Mouse (Mus musculus): ENCODE measurements at regions not wholly inside any gene's neighbourhood (a gene's known extent, or its start where the extent isn't known, plus 50 kb on each side); places are given as distances from the start of the nearest gene placed in this dataset.
A peak's percentile ranks its signal among the peaks of the same experiment; 100 is the strongest.
"Not testable (repeated sequence)": the region's sequence is repeated elsewhere in the genome, so short reads cannot be mapped to it uniquely, and the experiment has no call there.

DNA sequence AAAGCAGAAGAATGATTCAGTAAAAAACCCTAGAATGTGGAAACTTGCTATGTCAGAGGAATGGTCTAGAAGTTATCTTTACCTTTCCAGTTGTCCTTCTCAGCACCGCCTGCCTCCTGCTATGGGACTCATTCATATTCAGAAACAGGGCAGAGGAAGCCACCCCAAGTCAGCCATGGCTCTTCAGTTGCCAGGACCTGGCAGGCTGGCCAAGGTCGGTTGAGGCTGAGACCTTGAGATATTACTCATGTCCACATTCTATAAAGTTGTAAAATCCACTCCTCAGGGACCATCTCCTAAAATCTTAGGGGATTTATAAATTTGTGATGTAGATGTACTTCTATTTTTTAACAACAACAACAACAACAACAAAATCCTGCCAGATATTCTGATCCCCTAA is 580.7 kb upstream of the Klhl29 start:
- no peak for DNase-seq (ENCODE audit: low spot score)

DNA sequence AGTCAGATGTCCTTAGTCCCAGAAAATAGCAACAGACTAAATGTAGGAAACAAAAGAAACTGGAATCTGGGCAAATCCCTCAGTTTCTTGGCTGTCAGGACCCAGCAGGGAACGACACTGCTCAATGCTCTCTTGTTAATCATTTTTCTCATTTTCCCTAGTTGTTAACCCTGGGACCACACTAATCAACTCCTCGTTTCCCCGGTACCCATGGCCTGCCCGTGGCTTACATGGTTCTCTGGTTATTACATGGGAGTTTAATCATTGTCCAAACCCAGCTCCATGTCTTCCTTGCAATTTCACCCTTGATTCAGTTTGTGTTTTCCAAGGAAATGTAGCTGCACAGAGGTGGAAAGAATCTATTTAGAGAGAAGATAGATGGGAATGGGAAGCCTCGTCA is 580.1 kb upstream of the Klhl29 start:
- no peak for DNase-seq (ENCODE audit: low spot score)

DNA sequence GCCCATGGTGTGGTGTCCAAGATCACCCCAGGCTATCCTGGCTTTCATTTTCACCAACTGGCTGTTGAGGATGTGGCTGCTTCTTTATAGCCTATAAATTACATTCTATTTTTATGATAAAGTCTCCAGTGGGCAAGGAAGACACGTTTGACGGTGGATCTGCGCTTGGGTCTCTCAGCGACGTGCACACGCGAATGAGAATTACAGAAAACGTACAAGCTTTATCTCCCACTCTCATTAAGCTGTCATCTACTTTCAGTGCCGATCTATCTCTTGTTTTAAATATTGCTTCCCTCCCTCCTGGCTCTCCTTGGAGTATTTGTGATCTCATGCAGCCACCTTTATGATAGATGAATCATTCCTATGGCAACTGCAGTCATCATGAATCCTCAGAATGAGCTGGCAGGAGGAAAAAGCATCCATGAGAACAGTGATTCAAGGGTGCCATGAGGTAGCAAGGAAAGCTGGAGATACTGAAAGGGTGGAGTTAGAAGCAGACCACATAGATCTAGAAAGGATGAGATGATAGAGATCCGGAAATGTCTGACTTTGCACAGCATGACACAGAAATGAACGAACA is 568.0 kb upstream of the Klhl29 start:
- no peak for DNase-seq (ENCODE audit: low spot score)

DNA sequence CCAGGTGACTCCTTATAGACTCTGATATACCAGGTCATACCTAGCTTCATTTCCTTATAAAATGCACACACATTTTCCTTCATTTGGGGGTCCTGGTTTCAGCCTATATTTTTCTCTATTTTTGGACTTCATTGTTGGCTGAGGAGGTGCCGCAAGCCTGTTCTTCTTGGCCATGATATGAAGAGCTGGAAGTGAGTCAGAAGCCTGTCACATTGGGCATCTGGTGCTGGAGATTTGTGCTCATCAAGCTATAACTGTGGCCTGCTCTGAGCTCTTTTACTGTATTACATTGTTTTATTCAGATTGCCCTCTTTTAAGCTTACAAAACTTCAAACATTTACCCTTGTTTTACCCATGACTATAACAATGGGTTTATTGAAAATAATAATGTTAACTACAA is 545.8 kb upstream of the Klhl29 start:
- no peak for DNase-seq (ENCODE audit: low spot score)

DNA sequence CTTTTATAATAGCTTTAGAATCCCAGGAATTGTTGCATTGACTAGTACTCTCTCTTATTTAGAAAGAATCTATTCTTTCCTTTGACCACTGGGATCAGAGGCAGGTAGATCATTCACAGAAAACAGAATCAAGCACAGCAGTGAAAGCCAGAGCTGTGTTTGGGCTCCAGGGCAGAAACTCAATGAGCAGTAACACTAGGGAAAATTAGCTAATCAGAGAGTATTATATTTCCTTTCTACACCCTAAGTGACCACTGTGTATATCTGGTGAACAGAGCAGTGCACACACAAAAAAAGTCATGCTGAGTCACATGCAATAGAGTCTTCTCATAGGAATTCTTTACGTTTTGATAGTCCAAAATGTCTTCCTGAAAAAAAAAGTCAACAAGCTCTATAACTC is 542.5 kb upstream of the Klhl29 start:
- no peak for DNase-seq (ENCODE audit: low spot score)

DNA sequence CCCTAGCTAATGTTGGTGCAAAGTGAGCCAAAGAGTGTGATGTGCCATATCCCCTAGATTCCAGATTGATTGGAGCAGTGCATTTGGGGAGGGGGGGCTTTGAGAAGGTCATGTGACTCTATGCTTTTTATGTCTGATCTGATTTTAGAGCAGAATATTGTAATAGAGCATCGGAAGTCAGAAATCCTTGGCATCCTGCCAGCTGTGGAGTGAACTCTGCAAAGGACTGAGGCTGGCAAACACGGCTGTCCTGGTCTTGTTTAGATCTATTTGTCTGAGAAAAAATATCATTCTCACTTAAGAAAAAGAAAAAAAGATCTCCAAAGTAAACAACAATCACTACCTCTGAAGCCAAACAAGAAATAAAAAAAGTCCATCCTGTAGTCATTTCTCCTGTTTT is 530.8 kb upstream of the Klhl29 start:
- peak; percentile 46 for DNase-seq (ENCODE audit: low spot score)

DNA sequence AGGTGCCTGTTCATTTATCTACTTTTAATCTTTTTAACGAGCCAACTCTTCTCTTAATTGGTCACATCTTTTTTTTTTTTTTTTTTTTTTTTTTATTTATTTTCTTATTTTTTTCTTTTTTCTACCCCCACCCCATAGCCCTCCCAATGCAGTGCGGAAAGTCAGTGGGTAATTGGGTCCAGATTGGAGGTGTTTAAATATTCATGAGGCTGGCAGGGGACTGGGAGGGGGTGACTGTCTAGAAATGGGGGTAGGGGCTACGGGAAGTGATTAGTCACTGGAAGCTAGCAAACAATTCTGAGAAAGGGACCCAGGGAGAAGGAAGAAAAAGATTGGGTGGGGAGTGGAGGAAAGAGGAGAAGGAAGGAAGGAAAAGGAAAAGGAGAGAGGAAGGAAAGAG is 516.3 kb upstream of the Klhl29 start:
- not testable (repeated sequence) for DNase-seq (ENCODE audit: low spot score)

DNA sequence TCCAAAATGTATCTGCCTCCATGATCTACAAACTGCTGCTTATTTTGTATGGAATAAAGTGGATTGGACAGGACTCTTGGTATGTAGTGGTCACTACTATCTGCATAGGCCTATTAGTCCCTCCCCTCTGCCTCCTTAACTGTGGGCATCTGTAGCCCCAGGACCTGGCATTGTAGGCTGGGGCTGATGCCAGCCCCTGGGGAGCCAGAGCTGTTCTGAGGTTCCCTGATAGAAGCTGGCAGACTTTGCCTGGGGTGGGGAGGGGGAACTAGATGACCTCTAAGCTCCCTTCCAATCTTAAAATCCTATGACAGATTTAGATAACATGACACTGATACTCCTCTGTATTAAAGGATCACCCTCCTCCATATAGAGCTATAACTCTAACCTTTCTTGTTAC is 491.2 kb upstream of the Klhl29 start:
- no peak for DNase-seq (ENCODE audit: low spot score)

DNA sequence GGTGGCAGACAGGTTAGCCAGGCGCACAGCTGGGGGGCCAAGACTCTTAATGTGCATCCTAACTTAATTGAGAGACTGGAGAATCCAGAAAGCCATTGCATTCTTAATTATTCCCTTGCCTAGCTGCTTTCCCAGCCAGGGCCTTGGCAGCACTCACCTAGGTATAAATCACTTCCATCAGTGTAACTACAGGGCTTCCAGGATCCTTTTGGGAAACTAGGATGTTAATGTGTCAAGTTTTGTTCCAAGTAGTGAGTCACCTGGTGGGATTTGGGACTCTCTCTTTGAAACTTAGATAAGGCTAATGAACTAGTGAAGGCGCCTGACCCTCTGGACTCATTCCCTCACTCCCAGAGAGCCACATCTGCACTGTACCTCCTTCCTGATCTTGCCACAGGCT is 484.3 kb upstream of the Klhl29 start:
- no peak for DNase-seq (ENCODE audit: low spot score)

DNA sequence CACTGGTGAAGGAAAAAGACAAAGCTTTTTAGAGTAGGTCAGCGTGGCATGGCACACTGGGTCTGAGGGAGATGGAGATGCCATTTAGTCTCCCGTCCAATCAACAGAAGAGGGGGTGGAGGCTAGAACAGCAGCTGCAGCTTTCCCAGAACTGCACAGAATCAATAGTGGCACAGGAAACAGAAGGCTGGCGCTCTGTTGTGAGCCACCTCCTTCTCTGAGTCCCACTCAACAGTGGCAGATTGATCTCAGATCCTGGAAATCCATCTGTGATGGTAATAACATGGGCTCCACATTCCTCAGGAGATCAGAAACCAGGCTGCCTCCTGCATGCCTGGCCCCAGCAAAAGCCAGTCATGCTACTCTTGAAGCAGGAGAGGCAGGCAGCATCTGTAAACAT is 480.9 kb upstream of the Klhl29 start:
- no peak for DNase-seq (ENCODE audit: low spot score)

DNA sequence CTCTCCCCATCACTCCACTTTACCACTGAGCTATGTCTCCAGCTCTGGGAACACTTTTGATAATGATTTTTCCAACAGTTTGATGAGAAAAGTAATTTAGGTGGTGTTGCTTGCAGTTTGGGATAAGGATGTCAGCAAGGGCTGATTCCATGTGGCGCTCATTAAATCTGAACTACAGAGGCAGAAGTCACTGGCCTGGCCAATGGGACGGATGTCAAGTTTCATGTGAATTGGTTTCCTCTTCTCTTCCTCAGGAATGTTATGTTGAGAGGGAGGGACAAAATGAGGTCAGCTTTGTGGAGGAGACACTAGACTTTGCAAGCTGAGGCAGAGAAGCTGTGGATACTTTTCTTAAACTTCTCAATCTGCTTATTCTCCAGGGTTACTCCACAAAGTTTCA is 434.9 kb upstream of the Klhl29 start:
- DNase-seq (ENCODE audit: low spot score): no peak

DNA sequence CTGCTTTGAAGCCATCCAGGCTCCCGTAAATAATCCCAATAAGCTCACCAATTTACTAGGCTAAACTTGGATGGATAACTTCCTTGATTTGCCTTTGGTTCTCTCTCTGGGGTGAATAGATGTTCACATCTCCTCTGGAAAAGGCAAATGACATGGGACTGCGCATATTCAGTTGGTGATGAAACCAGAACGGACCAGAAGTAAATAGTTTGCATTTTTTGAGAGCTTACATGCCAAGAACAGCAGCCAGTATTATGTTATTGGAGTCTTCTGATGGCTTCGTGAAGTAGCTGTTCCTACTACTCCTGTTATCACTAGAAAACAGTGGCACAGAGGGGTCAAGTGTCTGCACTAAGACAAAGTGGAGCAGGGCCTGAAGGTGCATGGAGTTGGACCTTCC is 434.5 kb upstream of the Klhl29 start:
- DNase-seq (ENCODE audit: low spot score): no peak

DNA sequence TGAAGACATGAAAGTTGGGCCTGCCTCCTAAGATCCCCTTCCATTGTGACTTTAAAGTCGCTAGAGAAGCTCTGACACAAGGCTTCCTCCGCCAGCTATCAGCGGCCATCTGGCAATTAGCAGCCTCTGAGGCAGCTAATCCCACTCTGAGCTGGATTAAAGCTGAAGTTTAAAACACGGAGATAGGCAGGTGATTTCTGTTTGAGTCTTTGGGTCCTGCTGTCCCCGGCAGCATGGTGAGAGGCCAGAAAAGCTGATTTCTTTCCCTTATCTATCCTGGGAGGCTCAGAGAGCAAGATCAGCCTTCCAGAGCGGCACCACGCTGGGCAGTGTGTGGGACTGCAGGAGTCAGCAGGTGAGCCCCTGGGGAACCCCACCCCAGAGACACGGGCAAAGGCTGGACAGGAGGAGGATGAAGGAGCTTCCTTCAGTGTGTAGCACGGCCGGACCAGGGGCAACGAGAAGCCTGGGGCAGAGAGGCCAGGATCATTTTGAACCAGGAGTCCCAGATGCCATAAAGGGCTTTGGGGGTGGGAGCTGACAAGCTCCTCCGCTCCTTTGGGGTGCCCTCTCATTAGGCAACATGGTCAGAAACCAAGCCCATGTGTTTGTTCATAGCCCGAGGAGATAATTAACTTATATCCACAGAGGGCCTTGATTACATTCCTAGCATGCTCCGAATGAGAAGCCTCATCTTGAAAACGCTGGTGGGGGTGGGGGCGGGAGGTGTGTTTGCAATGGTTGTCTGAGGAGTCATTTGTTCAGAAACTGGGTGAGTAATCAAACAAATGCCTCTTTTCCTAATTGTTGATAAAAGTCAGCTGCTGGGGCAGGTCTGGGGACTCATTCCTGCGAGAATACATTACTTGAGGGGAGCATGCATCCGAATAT is 432.8 kb upstream of the Klhl29 start:
- DNase-seq (ENCODE audit: low spot score): no peak

DNA sequence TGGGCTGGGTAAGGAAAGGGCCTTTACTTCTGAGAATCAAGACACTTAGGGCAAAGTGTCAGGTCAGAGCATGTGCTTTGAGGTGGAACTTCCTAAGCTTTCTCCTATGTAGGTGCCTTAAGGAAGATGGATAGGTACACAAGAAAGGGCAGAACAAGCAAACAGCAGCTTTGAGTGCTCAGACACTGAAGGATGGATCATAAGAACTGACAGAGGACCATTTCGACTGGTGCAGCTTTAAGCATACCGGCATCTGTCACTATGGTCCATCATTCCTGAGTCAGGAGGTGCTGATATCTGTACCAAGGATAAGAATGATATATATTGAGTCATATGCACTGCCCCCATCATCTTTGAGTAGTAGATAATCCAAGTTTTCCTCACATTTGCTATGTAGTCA is 430.2 kb upstream of the Klhl29 start:
- no peak for DNase-seq (ENCODE audit: low spot score)

DNA sequence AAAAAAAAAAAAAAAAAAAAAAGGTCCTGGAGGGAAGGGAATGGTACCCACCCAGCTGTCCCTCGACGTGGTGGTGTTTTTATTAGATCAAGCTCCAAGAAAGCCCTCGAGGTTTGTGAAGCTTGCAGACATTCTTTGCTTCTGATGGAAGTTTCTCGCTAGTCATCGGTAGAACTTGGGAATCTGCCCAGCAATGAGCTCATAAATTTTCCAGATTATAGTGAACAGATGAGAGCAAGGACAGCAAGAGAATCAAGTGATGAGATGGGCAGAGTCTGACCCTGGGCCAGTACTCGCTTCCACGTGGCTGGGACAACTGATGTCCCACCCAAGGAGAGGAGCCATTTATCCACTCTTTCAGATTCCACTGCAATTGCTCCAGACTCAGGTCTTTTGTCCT is 417.6 kb upstream of the Klhl29 start:
- DNase-seq (ENCODE audit: low spot score): no peak

DNA sequence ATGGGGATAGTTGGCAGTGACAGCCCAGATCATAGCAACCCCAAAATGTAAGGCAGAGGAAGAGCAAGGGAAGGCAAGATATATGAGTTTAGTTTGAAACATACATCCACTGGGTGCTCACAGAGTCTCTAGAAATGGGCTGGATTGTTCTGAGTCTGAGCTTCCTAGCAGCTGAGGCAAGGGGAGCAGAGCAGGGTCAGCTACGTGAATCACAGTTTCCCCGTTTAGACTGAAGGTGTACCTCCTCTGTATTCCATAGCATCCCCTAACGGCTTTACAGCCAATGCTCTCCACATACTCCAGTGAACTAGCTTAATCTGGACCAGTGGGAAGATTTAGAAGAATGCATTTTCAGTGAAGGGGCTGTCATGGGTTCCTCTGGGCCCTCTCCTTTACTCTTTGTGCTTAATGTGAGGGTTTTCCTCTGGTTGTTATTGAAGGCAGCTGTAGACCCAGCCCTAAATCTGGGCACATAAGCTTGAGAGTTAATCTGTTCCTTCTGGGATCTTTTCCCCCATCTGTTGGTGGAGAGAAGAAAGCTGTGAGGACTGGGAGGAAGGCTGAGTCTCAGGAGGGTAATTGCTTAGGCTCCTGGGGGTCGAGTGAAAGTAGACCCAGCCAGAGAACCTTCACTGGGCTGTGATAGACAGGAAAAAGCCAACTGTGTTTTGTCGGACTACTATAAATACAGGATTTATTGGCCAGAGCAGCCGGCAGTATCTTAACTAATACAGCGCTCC is 411.8 kb upstream of the Klhl29 start:
- DNase-seq (ENCODE audit: low spot score): no peak

DNA sequence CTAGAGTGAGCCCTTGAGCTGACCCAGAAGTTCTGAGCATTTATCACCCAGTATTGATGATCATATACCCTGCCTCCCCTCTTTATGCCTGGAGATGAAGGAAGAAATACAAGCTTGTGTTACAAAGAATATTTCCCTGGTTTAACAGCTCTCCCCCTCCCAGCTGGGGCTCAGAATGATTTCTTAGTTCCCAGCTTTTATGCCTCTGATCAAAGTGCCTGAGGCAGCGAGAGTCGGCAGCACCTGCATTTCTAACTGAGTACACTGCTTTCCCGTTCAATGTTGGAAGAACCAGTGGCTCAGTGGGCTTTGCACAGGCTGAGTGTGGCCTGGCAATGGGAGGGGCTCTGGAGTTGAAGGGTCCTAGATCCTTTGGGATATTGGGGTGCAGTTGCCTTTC is 405.8 kb upstream of the Klhl29 start:
- no peak for DNase-seq (ENCODE audit: low spot score)

DNA sequence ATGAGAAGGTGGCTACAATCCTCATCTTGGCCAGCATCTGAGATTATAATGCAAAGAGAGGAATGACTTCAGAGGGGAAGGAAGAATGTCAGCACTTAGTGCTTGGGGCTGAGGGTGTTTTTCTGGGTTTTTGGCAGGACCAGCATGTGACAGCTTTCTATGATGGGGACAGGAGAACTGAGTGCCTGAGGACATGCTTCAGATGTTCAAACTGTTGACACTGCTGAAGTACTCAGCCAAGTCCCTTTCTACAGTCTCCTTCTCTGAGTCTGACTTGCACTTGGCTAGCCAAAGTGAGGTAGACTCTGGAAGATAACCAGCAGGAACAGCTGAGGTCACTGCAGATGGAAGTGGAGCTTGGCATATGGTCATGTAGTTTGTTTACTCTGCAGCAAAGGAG is 402.1 kb upstream of the Klhl29 start:
- DNase-seq (ENCODE audit: low spot score): no peak

DNA sequence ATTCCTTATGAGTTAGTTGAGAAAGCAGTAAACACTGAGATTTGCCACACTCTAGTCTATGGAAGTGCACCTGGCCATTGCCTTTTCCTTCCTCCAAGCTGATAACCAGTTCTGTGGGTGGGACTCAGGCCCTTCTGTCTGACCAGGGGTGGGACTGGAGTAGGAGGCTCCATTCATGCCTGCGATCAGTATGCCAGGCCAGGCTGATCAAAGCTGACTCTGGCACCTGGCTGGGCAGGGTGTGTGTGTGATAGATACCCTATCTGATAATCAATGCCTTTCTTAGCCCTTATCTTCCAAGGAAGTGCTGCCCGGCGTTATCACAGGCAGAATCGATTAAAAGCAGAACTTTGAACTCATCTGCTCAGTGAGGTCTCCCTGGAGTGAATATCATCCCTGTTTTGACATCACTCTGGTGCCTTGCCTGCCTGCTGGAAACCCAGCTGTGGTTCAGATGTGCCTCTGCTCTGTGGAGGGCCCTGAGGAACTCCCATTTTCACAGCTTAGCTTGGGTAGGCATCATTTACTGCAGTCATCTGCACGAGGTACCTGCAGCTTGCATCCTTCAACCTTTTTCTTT is 396.0 kb upstream of the Klhl29 start:
- no peak for DNase-seq (ENCODE audit: low spot score)

DNA sequence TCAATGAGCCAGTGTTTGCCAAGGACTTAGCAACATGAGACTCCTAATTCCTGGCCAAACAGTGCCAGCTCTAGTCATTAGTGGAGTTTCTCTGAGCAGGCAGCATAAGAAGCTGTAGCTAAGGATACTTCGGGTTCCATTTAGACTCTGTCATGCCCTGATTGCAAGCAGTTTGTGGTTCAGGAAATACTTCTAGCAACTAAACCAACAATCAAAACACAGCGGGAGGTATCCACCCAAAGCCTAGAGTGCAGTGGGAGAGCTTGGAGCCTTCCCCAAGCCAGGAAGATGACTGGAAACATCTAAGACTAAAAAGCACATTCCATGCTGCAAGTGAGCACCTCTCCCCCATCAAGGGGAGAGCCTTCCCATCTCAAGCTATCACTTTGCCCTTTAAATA is 395.0 kb upstream of the Klhl29 start:
- no peak for DNase-seq (ENCODE audit: low spot score)

DNA sequence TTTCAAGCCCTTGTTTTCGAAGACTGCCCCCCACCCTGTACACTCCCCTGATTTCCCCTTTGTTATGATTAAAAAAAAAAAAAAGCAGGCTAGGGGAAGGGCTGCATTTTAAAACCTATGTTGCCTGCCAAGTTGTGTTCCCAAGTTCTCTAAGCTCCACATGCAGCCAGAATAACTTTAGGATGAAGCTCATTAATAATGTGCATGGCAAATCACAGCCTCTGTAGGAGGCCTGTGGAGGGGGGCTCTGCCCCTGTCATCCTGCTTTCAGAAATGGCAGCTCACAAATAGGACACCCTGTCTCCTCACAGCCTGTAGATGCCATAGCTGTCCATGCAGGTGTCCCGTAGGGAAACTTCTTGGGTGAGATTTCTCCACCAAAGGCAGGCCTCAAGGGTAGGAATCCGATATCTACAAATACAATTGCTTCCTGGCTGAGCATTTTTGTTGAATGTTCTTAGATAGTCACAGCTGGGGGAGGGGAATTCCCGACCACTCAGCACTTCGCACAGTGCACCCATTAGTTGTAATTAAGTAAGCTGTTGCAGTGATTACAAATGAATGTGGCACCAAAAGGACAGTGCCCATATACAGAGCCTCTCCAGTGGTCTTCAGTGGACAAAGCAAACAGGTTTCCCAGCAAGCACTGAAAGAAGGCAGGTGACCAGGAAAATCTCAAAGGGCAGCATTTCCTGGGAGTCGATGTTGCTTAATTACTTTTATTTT is 389.1 kb upstream of the Klhl29 start:
- DNase-seq (ENCODE audit: low spot score): no peak

DNA sequence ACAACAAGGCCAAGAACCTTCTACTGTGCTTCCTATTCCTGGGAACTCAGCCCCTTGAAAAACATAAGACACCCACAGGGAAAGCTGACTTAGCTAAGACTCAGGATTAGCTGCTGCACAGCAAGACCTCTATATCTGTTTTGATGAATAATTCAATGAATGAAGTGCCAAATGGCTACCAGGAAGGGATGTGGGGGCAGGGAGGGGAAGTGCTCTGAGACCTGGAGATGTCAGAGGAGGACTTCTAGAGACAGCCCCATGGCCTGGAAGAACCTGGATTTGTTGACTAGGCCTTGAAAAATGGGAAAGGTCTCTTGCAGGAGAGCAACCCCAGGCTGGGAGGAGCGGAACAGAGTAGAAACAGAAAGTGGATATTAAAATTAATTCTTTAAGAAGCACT is 388.5 kb upstream of the Klhl29 start:
- DNase-seq (ENCODE audit: low spot score): no peak
